Mouse (Mus musculus): ENCODE results near the gene Batf. TPM values are rescaled to one million over a fixed set of nuclear protein-coding genes. Genes with fewer than 3 reads are reported as not detected.

Batf gene
- polyA plus RNA-seq, 1 experiment from 2014 or later = 6.7 TPM

- Histone ChIP-seq H3K27ac (ENCODE audit: low read depth, low read length) (no peak overlapping the region), H3K4me2 (no peak overlapping the region), H3K36me3 (ENCODE audit: control insufficient read depth, insufficient read depth, low read length) (no peaks in the 10 kb centered on the region), H3K4me3 (ENCODE audit: low read depth, low read length) (no peak overlapping the region), H3K27me3 (ENCODE audit: control insufficient read depth, insufficient read depth, low read length) (peaks cover 7% of the 10 kb centered on the region), H3K4me1 (ENCODE audit: control insufficient read depth, insufficient read depth, low read length) (peaks cover 7% of the 10 kb centered on the region), H3K9ac (ENCODE audit: low read depth, low read length) (no peak overlapping the region), H3K9me3 (replicated peaks; ENCODE audit: control insufficient read depth, low read length) (no peaks in the 10 kb centered on the region)
- 88% methylated on average over 9 of the region's 9 CpGs for WGBS (ENCODE audit: insufficient replicate concordance)
- ATAC-seq (replicated peaks; ENCODE audit: insufficient number of reproducible peaks, low FRiP score, low TSS enrichment) = no peak
Observed at GRCm38 (mm10) chr12:85749861-85750260, 63.4 kb downstream of the Batf start.

DNA sequence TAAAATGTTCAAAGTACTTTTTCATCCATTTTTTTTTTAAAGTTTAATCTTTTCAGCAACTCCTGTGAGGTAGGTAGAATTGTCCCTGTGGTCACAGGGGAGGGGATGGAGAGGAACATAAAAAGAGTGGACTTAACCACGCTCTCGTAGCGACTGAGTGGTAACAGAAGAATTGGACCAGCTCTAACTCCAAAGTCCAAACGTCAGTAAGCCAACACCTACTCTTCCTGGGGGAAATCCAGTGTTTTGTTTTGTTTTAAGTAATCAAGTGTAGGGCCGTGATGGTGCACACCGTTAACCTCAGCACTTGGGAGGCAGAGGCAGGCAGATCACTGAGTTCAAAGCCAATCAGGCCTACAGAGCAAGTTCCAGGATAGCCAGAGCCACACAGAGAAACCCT, 65.6 kb downstream of the Batf start:
- ATAC-seq (replicated peaks; ENCODE audit: insufficient number of reproducible peaks, low FRiP score, low TSS enrichment) = no peak
- H3K4me2 ChIP-seq = no peak overlapping the region
- H3K4me1 ChIP-seq (ENCODE audit: control insufficient read depth, insufficient read depth, low read length) = peaks cover 6% of the 10 kb centered on the region
- 77% methylated on average over 6 of the region's 6 CpGs for WGBS (ENCODE audit: insufficient replicate concordance)
- no peak overlapping the region for H3K27ac ChIP-seq (ENCODE audit: low read depth, low read length)
- H3K9ac ChIP-seq (ENCODE audit: low read depth, low read length) = no peak overlapping the region
- no peak overlapping the region for H3K4me3 ChIP-seq (ENCODE audit: low read depth, low read length)
- peaks cover 7% of the 10 kb centered on the region for H3K27me3 ChIP-seq (ENCODE audit: control insufficient read depth, insufficient read depth, low read length)
- H3K9me3 ChIP-seq (replicated peaks; ENCODE audit: control insufficient read depth, low read length) = no peaks in the 10 kb centered on the region
- no peaks in the 10 kb centered on the region for H3K36me3 ChIP-seq (ENCODE audit: control insufficient read depth, insufficient read depth, low read length)

DNA sequence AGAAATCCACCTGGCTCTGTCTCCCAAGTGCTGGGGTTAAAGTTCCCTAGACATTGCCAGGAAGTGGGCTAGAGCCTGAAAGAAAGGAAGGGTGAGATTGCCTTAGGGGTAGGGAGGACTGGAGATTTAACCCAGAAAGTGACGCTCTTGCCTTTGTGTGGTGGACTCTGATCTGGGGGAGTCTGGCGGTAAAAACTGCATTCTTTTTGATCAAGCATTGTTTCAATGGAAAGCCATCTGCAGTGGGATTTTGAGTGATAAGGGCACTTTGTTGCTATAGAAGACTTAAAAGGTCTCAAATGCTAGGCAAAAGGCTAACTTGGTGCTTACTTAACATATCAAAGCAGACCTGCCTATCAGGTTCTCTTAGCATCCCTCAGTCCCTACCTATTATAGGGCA, 66.8 kb downstream of the Batf start:
- ATAC-seq (replicated peaks; ENCODE audit: insufficient number of reproducible peaks, low FRiP score, low TSS enrichment) = no peak

DNA sequence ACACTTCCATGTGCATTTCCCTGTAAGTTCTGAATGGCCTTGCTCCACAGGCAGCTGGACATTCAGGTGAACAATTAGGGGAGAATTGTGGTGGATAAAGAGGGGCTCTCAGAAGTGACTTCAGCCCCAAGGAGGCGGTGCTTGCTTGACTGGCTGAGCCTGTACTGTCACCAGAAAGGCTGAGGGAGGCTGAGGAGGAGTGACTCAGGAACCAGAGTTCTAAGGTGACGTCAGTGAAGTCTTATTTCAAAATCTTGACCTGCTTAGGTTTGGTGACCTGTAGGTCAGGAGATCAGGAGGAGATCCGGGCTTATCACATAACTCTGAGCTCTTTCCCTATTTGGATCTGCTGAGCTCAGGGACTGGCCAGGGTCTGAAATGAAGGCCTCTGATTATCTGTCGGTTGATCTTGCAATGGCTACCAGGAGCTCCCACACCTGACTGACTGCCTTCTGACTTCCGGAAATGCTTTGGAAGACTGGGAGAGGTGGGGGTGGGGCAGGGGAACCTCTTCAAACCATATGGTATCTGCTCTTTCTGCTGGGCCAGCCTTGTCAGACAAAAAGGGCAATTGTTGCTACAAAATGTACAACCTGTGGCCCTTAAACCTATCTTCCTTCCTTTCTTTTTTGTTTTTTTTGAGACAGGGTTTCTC, 68.3 kb downstream of the Batf start:
- H3K9ac ChIP-seq (ENCODE audit: low read depth, low read length) = no peak overlapping the region
- no peak for ATAC-seq (replicated peaks; ENCODE audit: insufficient number of reproducible peaks, low FRiP score, low TSS enrichment)
- WGBS (ENCODE audit: insufficient replicate concordance) = 44% methylated on average over 5 of the region's 5 CpGs
- no peaks in the 10 kb centered on the region for H3K27me3 ChIP-seq (ENCODE audit: control insufficient read depth, insufficient read depth, low read length)
- no peak overlapping the region for H3K4me3 ChIP-seq (ENCODE audit: low read depth, low read length)
- H3K9me3 ChIP-seq (replicated peaks; ENCODE audit: control insufficient read depth, low read length) = no peaks in the 10 kb centered on the region
- H3K4me2 ChIP-seq = no peak overlapping the region
- H3K4me1 ChIP-seq (ENCODE audit: control insufficient read depth, insufficient read depth, low read length) = peaks cover 5% of the 10 kb centered on the region; the same call in 1 of the 2 replicates
- H3K27ac ChIP-seq (ENCODE audit: low read depth, low read length) = no peak overlapping the region
- H3K36me3 ChIP-seq (ENCODE audit: control insufficient read depth, insufficient read depth, low read length) = no peaks in the 10 kb centered on the region

More for the DNA sequence above, 66.8 kb downstream of the Batf start:
- WGBS (ENCODE audit: insufficient replicate concordance) = 49% methylated on average over 2 of the region's 2 CpGs
- Histone ChIP-seq H3K36me3 (ENCODE audit: control insufficient read depth, insufficient read depth, low read length) (no peaks in the 10 kb centered on the region), H3K27ac (ENCODE audit: low read depth, low read length) (no peak overlapping the region), H3K9me3 (replicated peaks; ENCODE audit: control insufficient read depth, low read length) (no peaks in the 10 kb centered on the region), H3K27me3 (ENCODE audit: control insufficient read depth, insufficient read depth, low read length) (no peaks in the 10 kb centered on the region), H3K4me1 (ENCODE audit: control insufficient read depth, insufficient read depth, low read length) (peaks cover 5% of the 10 kb centered on the region; the same call in 1 of the 2 replicates), H3K4me3 (ENCODE audit: low read depth, low read length) (no peak overlapping the region), H3K9ac (ENCODE audit: low read depth, low read length) (no peak overlapping the region), H3K4me2 (no peak overlapping the region)

DNA sequence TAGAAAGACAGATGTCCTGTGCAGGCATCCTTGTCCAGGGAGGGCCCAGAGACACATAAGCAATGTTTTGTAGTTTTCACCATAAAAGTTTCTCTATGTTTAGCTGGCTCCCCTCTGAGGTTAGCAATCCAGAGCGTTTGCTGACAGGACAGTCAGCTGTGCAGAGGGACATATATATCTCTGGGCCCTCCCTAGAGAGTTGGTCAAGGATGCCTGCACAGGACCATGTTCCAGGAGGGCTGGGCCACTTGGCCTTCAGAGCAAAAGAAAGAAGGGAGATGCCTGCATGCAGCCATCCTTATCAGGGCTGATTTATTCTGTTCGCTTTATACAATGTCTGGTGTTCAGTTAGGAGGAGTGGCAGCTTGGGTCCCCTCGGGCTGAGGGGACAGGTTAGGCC, 70.0 kb downstream of the Batf start:
- no peak overlapping the region for H3K27ac ChIP-seq (ENCODE audit: low read depth, low read length)
- no peaks in the 10 kb centered on the region for H3K36me3 ChIP-seq (ENCODE audit: control insufficient read depth, insufficient read depth, low read length)
- WGBS (ENCODE audit: insufficient replicate concordance) = 68% methylated on average over 3 of the region's 3 CpGs
- H3K27me3 ChIP-seq (ENCODE audit: control insufficient read depth, insufficient read depth, low read length) = no peaks in the 10 kb centered on the region
- no peak overlapping the region for H3K9ac ChIP-seq (ENCODE audit: low read depth, low read length)
- no peak overlapping the region for H3K4me3 ChIP-seq (ENCODE audit: low read depth, low read length)
- no peaks in the 10 kb centered on the region for H3K9me3 ChIP-seq (replicated peaks; ENCODE audit: control insufficient read depth, low read length)
- H3K4me2 ChIP-seq = no peak overlapping the region
- no peak for ATAC-seq (replicated peaks; ENCODE audit: insufficient number of reproducible peaks, low FRiP score, low TSS enrichment)
- peaks cover 6% of the 10 kb centered on the region; the same call in 1 of the 2 replicates for H3K4me1 ChIP-seq (ENCODE audit: control insufficient read depth, insufficient read depth, low read length)

DNA sequence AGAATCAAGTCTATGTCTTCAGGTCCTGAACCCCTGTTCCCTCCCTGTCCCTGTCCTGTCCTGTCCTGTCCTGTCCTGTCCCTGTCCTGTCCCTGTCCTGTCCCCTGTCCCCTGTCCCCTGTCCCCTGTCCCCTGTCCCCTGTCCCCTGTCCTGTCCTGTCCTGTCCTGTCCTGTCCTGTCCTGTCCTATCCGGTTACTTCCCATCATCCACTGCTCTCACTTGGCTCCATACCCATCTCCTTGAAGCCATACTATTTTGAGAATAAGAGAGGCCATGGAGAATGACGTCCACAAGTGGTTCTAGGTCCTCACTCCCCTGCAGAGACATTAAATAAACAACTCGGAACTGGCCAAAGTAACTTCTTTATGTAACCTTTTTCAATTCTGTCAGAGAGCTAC, 70.6 kb downstream of the Batf start:
- no peaks in the 10 kb centered on the region for H3K36me3 ChIP-seq (ENCODE audit: control insufficient read depth, insufficient read depth, low read length)
- no peak overlapping the region for H3K27ac ChIP-seq (ENCODE audit: low read depth, low read length)
- H3K9me3 ChIP-seq (replicated peaks; ENCODE audit: control insufficient read depth, low read length) = no peaks in the 10 kb centered on the region
- no peaks in the 10 kb centered on the region for H3K27me3 ChIP-seq (ENCODE audit: control insufficient read depth, insufficient read depth, low read length)
- ATAC-seq (replicated peaks; ENCODE audit: insufficient number of reproducible peaks, low FRiP score, low TSS enrichment) = no peak
- H3K4me3 ChIP-seq (ENCODE audit: low read depth, low read length) = no peak overlapping the region
- peaks cover 11% of the 10 kb centered on the region; the same call in 1 of the 2 replicates for H3K4me1 ChIP-seq (ENCODE audit: control insufficient read depth, insufficient read depth, low read length)
- H3K4me2 ChIP-seq = no peak overlapping the region
- 52% methylated on average over 3 of the region's 3 CpGs for WGBS (ENCODE audit: insufficient replicate concordance)
- no peak overlapping the region for H3K9ac ChIP-seq (ENCODE audit: low read depth, low read length)

Small RNAs within 50 kb of the gene (microRNA-seq; reads per million reads assigned to microRNA genes)
- not detected for gene Gm47285 (ENCODE audit: borderline number of aligned reads)

Other genes with a start within 250 kb of the Batf start
- 4.5 and 6.3 TPM in 2 replicates for gene Fos, start 212.8 kb upstream of the Batf start, polyA plus RNA-seq (2014; fragmentation: Nextera tagmentation; extraction: Ambion mirVana)
- gene Jdp2, start 87.6 kb upstream of the Batf start, polyA plus RNA-seq (2014; fragmentation: Nextera tagmentation; extraction: Ambion mirVana) = 0.49 and 0.62 TPM in 2 replicates
- 5.8 and 6.9 TPM in 2 replicates for gene Flvcr2, start 59.9 kb downstream of the Batf start, polyA plus RNA-seq (2014; fragmentation: Nextera tagmentation; extraction: Ambion mirVana)
- gene Erg28, start 137.9 kb downstream of the Batf start, polyA plus RNA-seq (2014; fragmentation: Nextera tagmentation; extraction: Ambion mirVana) = 90.0 and 94.5 TPM in 2 replicates
- 12.6 and 16.2 TPM in 2 replicates for gene Ttll5, start 138.0 kb downstream of the Batf start, polyA plus RNA-seq (2014; fragmentation: Nextera tagmentation; extraction: Ambion mirVana)